Mouse (Mus musculus): ENCODE results near the gene Kcnj6. TPM values are rescaled to one million over a fixed set of nuclear protein-coding genes. Genes with fewer than 3 reads are reported as not detected.

The Kcnj6 gene
- 10 to 100 TPM; 54.4 to 57.3 TPM for total RNA-seq (2021)

DNA sequence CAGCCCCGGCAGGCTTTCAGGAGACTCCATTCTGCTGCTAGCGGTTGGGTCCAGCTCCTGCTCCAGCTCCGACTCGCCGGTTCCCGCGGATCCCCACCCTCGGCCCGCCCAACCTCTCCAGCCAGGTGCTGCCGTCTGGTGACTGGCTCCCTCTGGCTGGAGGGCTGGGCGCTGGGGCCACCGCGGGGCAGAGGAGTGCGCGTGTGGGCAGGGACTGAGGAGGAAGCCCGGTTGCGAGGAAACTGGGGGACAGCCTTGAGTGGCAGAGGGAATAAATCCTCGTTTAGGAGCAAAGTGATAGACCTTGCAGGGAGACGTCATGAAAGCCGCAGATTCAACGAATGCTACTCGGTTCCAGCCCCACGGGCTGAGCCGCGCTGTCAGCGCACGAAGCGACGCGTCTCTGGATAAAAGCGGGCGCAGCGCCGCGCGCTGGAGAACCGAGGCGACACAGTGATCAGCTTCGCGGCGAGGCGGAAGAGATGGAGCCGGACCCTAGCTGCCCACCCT, at the start of gene Kcnj6:
TSS of gene Kcnj6 (minus strand) at position 362 of the 510 bp plus-strand sequence.
- intact Hi-C loops (cut with DNase I), result loop anchor here (5.0 kb wide), 4 partner anchors 115 to 345 kb away; no protein-coding TSS in a partner anchor
- DNase-seq (ENCODE audit: extremely low spot score in 1 of 2, low spot score in 2 of 2), result peak; percentile 71 to 78

DNA sequence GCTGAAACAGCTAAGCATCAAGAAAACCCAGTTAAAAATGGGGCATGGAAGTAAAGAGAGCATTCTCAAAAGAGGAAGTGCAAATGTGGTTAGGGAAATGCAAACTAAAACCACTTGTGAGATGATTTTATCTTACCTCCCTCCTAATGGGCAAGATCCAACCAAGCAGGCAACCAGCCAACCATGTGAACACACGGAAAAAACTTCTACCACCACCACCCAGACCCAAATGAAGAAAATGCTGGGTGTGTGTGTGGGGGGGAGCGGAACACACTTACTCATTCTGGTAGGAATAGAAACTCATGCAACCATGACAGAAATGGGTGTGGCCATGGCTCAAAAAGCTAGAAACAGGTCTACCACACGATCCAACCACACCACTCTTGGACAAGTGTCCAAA, 12.4 kb upstream of the Kcnj6 start:
- no peak for DNase-seq (ENCODE audit: extremely low spot score in 1 of 2, low spot score in 2 of 2)
- intact Hi-C loops (cut with DNase I), result no loop called here

DNA sequence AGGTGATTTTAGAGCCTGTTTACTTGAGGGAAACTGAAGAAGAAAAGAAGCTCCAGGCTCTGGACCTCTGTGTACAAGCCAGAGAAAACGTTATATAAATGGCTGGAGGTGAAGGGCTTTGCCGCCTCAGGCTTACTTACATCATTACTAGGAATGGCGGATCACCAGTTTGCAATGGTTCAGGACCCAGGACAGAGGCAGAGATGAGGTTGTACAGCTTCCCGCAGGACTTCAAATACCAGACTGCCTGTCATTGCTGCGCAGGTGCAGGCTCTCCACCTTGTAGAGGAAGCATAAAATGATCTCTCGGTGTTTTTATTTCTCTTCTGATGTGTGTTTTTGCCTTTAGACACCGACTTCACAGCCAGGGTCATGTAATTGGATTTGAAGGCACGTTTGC, 7.1 kb upstream of the Kcnj6 start:
- no peak for DNase-seq (ENCODE audit: extremely low spot score in 1 of 2, low spot score in 2 of 2)
- intact Hi-C loops (cut with DNase I), result no loop called here

DNA sequence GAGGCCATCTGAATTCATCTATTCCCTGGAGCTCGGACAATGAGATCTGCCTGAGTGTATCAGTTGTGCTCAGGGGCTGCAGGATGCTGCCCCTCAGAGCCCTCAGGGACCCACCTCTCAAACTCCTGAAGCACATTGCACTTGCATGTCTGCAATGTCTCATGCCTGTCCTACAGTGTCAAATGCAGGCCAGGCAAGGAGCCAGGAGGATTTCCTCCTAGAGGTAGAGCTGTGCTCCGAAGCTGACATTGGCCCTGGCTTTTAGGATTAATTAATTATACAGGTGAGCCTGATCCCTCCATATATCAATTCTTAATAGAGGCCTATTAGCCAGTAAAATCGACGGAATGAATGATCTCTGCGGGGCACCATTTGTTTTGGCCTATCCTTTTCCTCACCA, 2.0 kb upstream of the Kcnj6 start:
- intact Hi-C loops (cut with DNase I), result loop anchor here (5.0 kb wide), 4 partner anchors 117 to 343 kb away; no protein-coding TSS in a partner anchor
- no peak for DNase-seq (ENCODE audit: extremely low spot score in 1 of 2, low spot score in 2 of 2)

DNA sequence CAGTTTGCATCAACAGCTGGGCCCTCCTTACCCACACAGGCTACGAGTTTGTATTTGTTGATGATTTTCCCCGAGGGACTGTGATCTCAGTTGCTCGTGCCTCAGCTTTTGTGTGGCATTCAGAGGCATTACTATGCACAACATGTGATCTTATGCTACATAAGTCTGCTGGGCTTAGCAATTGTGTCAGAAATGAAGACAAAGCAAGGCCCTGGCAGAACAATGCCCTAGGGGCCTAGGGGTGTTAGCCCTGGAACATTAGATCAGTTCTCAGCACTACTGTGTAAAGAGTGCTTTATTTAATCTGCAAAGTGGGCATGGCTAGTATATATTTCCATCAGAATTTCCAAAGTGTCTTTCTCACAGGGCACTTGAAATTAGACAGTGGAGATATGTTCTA, 1.5 kb upstream of the Kcnj6 start:
- intact Hi-C loops (cut with DNase I), result loop anchor here (5.0 kb wide), 4 partner anchors 117 to 343 kb away; no protein-coding TSS in a partner anchor
- no peak for DNase-seq (ENCODE audit: extremely low spot score in 1 of 2, low spot score in 2 of 2)

DNA sequence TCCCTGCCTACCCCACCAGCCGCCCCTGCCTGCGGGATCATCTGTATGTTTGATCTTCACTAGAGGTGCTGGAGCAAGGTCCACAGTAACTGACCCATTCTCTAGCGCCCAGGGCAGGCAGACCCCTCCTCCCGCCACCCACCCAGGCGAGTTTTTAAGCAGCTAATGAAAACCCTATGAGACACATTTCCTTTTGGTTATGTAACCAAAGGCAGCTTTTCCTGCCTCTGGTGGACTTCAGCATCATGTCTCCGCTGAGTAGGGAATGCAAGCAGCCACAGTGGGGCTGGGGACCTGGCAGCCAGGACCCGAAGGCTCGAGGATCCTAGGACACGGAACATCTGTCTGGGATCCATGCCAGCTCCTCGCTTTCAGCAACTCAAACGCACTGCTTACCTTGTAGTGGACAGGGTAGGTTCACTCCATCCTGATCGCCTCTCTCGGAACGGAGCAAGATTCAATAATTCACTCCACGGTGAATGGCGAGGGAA, 665 bp downstream of the Kcnj6 start:
- intact Hi-C loops (cut with DNase I), result loop anchor here (5.0 kb wide), 4 partner anchors 115 to 345 kb away; no protein-coding TSS in a partner anchor
- peak; percentile 29 to 53 for DNase-seq (ENCODE audit: extremely low spot score in 1 of 2, low spot score in 2 of 2)

DNA sequence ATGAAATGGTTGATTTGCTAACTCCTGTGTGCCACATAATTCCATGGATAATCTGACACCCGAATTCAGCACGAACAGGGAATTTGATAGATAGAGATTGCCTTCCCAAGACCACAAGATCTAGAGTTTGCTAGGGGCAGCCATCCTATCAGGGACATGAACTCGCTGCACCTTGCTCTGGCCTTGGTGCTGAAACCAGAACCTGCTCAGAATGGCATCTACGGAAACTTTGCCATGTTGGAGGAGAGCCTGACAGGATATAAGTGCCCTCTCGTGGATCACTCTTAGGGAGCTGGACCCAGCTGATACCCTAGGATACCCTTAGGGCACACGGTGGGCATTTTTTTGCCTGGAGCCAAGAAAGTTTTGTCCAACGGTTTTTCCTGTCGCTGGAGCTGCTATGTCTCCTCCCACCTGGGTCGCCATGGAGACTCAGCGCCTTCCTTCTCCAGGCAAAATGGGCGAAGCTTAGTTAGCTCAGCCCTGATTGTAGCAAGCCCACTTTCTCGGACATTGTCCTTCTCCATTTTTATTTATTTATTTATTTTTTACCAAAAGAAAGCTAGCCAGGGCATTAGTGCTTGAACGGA, 1.9 kb downstream of the Kcnj6 start:
- intact Hi-C loops (cut with DNase I), result loop anchor here (5.0 kb wide), 4 partner anchors 113 to 347 kb away; no protein-coding TSS in a partner anchor
- DNase-seq (ENCODE audit: extremely low spot score in 1 of 2, low spot score in 2 of 2), result peak in 1 of 2 experiments; percentile 53

DNA sequence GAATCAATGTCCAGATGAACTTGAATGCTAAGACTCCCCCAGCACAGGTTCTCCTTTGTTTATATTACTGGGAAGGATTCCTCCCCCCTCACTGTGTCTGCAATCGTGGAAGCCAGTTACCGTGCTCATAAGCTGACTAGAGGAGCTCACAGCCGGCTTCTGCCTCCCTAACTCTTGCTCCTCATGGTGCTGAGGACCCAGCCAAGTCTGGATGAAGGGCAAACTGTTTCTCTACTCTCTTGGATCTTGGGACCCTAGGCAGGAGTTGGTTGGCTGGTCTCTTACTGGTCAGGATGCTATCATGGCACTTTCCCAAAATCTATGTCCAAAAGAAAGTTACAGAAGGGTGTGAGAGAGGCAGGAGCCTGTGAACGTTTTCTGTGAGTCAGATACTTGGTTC, 2.6 kb downstream of the Kcnj6 start:
- intact Hi-C loops (cut with DNase I), result loop anchor here (5.0 kb wide), 4 partner anchors 113 to 347 kb away; no protein-coding TSS in a partner anchor
- no peak for DNase-seq (ENCODE audit: extremely low spot score in 1 of 2, low spot score in 2 of 2)

DNA sequence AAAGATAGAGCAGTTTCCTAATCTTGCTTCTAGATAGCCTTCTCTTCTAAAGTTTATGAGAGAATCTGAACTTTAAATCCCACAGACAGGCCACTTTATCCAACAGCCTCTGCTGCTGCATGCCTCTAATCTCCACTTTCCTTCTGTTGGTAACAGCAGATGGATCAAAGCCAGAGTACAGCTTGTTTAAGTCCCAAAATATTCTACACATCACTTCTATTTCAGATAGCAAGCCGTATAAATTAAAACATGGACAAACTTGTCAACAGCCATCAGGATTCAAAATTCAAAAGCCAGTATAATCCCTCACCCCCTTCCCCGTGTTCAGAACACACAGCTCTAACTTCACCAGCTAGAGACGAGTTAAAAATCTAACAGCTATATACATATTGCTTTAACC, 3.4 kb downstream of the Kcnj6 start:
- intact Hi-C loops (cut with DNase I), result no loop called here
- no peak for DNase-seq (ENCODE audit: extremely low spot score in 1 of 2, low spot score in 2 of 2)

DNA sequence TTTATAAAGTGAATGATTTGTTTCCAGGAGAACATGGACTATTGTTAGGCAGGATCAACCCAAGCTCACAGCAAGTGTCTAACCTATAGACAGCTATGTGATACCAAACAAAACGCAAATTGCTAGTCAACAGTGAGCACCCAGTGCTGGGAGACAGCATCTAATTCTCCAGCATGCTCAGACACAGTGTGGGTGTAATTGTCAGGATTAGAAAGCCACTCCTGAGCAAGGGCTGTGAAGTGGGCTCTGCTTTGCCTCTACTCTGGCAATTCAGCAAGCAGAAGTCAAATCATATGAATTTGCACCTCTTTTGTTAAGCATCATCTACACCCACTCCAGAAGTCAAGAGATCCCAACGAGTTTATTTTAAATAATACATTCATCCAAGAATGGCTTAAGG, 7.4 kb downstream of the Kcnj6 start:
- intact Hi-C loops (cut with DNase I), result no loop called here
- no peak for DNase-seq (ENCODE audit: extremely low spot score in 1 of 2, low spot score in 2 of 2)

DNA sequence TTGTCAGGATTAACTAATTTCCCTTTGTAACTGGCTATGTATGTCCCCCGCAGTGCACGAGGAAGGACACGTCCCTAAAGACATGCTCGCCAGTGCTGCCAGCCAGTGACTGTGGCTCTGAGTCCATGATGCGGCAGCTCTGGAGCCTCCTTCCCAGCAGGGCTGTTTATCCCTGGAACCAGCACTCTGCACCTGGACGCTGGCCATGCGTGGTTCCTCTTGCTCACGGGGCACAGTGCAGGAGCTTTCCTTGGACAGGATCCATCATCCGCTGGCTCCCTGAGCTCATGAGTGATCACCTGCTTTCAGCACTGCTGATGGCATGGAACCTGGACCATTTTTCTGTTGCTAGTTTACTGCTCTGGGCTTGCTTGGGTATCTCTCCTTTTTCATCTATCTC, 10.8 kb downstream of the Kcnj6 start:
- intact Hi-C loops (cut with DNase I), result no loop called here
- peak in 1 of 2 experiments; percentile 36 for DNase-seq (ENCODE audit: extremely low spot score in 1 of 2, low spot score in 2 of 2)

DNA sequence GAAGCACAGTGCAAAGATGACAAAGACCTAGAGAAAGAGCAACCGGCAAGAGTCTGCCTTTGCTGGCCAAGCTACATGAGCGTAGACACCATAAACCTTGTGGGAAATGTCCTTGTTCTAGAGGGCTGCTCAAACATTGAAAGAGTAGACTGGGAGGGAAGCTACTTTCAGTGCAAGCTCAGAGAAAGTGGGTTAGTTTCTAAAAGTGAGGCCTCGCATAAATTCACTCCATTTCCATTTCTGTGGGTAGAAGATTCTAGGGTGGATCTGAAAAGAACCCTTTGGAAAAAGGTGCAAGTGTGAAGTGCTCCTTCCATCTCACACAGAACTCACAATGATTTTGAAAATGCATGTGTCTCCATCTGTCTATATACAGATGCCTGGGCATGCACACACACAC, 13.2 kb downstream of the Kcnj6 start:
- DNase-seq (ENCODE audit: extremely low spot score in 1 of 2, low spot score in 2 of 2), result no peak
- intact Hi-C loops (cut with DNase I), result no loop called here

DNA sequence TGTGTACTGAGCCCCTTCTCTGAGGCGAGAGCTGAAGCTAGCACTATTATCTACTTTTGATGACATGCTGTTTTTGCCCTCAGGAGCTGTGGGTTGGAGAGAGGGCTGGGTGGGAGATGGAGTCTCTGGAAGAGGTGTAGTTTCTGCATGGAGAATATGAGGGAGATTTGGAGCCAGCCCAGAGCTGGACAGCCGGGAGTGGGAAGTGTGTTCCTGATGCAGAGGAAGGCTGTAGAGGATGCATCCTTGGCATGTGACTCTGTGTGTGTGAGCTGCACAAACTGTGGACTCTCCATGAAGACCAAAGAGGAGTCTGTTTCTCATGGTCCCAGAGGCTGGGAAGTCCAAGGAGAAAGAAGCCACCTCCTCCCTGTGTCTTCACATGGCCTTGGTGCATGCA, 17.1 kb downstream of the Kcnj6 start:
- DNase-seq (ENCODE audit: extremely low spot score in 1 of 2, low spot score in 2 of 2), result no peak
- intact Hi-C loops (cut with DNase I), result no loop called here

DNA sequence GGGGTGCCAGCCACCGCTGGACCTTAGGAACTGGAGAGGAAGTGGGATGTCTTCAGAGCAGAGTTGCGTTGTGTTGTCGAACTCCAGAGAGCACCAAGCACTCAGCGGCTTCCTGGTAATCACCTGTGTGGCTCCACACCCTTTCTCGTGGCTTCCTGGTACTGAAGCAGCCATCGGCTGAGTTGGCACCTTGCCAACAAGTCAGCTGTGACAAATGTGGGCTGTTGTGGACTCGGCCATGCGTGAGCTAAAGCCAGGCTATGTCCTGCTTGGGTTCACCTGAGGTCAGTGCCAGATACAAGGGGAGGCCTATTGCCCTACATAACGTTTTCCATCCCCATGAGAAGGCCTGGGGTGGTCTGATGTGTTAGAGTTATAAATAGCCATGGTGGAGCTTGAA, 18.0 kb downstream of the Kcnj6 start:
- intact Hi-C loops (cut with DNase I), result no loop called here
- peak in 1 of 2 experiments; percentile 31 for DNase-seq (ENCODE audit: extremely low spot score in 1 of 2, low spot score in 2 of 2)

DNA sequence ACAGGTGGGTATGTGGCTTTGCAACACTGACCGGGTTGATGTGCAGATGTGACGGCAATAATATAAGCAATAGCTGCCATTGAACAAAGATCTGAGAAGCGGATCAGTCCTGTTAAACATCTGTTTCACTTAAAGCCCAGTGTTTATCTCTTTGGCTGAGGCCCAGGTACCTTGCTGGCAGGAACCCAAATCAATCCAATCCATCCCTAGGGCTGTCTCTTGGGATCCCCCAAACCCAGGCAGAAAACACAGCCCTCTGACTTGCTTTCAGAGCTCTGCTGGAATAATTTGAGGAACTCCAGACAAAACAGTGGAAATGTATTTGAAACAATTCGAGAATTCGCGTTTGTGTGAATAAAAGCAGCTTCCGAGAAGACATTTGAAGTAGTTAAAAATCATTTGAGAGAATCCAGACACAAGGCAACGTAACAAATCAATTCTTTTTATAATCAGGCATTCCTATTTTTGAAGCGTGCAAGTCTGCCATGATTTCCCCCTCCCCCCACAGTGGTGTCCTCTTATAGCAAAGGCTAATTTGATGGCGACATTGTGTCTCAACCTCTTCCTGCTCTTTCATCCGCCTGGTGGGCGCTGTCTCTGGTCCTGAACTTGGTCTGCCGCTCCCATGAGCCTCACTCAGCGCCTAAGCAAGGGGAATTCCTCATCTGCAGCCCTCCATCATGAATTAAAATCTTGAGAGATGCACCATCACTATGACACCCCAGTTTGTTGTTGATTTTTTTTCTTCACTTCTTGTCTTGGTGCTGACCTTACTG, 25.2 kb downstream of the Kcnj6 start:
- intact Hi-C loops (cut with DNase I), result no loop called here

DNA sequence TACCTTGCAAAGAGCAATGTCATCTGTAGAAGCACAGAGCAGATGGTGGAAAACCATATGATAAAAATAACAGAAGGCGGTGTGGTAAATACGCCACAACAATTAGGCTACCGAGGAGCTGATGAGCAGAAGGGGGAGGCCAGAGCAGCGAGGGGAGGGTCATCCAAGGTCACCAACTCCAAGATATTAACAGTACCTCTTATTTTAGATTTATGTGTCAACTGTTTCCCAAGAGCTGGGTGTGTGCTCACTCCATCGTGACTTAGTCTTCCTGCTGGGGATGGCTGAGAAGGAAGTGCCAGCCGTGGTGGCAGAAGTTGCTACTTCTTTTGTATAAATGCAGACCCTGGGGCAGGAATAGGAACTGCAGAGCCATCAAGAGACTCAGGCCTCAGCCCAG, 28.6 kb downstream of the Kcnj6 start:
- intact Hi-C loops (cut with DNase I), result no loop called here
- no peak for DNase-seq (ENCODE audit: extremely low spot score in 1 of 2, low spot score in 2 of 2)

More for the DNA sequence above, 25.2 kb downstream of the Kcnj6 start:
- DNase-seq (ENCODE audit: extremely low spot score in 1 of 2, low spot score in 2 of 2), result no peak

DNA sequence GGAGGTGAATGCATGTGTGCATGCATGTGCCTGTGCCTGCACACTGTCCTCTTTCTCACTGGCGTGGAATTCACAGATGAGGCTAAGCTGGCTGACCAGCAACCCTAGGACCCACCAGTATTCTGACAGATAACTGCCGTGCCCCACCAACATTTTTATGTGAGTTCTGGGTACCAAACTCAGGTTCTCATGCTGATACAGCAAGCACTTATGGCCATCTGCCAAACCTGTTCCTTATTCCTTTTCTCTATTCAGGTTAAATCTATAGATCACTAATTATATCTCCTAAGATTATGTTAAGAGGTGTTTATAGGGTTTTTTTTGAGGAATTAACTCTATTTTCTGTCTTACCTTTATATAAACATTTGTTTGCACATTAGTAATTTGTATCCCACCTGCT, 29.0 kb downstream of the Kcnj6 start:
- intact Hi-C loops (cut with DNase I), result no loop called here
- DNase-seq (ENCODE audit: extremely low spot score in 1 of 2, low spot score in 2 of 2), result no peak

DNA sequence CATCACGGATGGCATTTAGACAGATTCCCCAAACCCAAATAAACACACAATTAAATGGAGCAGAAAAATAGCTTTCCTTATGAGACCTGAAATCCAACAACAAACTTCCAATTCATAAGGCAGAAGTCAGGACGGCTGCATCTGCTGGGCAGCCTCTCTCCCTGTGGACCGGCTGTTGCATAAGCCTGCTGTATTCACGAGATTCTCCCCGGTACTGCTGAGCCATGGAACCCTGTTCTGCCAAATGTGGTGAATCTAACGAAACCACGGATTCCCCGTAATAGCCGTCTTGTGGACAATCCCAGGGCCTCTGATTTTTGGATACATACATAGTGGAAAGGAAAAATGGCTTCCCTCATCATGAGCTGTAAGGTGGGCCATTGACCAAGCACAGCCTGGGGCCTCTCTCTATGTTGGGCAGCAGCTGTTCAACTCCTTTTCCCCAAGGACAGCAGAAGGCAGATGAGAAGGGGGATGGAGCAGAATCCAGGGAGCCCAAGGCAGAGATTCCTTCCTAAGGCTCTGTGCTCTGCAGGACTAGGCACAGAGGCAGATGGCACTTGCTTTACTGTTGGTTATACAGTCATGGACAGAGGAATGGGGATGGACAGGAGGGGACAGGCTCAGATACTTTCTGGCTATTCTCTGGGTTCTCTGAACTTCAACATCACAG, 40.2 kb downstream of the Kcnj6 start:
- no peak for DNase-seq (ENCODE audit: extremely low spot score in 1 of 2, low spot score in 2 of 2)
- intact Hi-C loops (cut with DNase I), result no loop called here

DNA sequence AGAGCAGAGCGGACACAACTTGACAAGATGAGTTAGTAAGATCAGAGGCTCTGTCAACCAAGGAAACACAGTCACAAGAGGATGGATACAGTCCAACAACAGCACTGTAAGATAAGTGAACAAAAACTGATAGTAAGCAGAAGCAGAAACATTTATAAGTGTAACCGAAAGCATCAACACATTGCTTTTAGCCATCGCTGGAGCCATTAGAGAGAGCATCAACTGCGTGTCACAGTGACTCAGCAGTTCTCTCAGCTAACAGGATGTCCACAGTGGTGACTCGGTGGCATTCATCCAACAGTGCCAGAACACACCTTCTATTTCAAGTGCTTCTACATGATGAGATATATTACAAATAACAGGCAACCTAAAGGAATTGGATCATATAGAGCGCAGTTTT, 41.1 kb downstream of the Kcnj6 start:
- intact Hi-C loops (cut with DNase I), result no loop called here
- no peak for DNase-seq (ENCODE audit: extremely low spot score in 1 of 2, low spot score in 2 of 2)
